Mouse (Mus musculus): ENCODE measurements at regions not wholly inside any gene's neighbourhood (a gene's known extent, or its start where the extent isn't known, plus 50 kb on each side); places are given as distances from the start of the nearest gene placed in this dataset.

- DNase-seq = peak in 1 of 2 experiments; percentile 11
- Histone ChIP-seq H3K27me3 (ENCODE audit: control insufficient read depth, insufficient read depth, low read length) (no peaks in the 10 kb centered on the region), H3K27ac (ENCODE audit: insufficient read depth, low read length) (no peak overlapping the region), H3K4me1 (ENCODE audit: control insufficient read depth, insufficient read depth, low read length) (no peaks in the 10 kb centered on the region), H3K4me3 (replicated peaks; ENCODE audit: insufficient read depth, low read depth, low read length) (no peak overlapping the region)
- TF ChIP-seq CTCF (IDR thresholded peaks at IDR 0.05; ENCODE audit: borderline replicate concordance, insufficient read depth, low read depth, low read length) (no peak), POLR2A (IDR thresholded peaks at IDR 0.05; ENCODE audit: borderline replicate concordance, insufficient read depth, low read length) (no peak)
- WGBS = 14% methylated on average over 6 of the region's 6 CpGs
These were observed 113.1 kb upstream of the Gm26897 start for GRCm38 (mm10) chr5:111620626-111621025.

GRCm38 (mm10) chr5:111622481-111622880 is 111.2 kb upstream of the Gm26897 start:
- H3K27me3 ChIP-seq (ENCODE audit: control insufficient read depth, insufficient read depth, low read length) = no peaks in the 10 kb centered on the region
- no peak for TF ChIP-seq CTCF (IDR thresholded peaks at IDR 0.05; ENCODE audit: borderline replicate concordance, insufficient read depth, low read depth, low read length)
- TF ChIP-seq POLR2A (IDR thresholded peaks at IDR 0.05; ENCODE audit: borderline replicate concordance, insufficient read depth, low read length) = no peak
- H3K4me1 ChIP-seq (ENCODE audit: control insufficient read depth, insufficient read depth, low read length) = no peaks in the 10 kb centered on the region
- no peak overlapping the region for H3K4me3 ChIP-seq (replicated peaks; ENCODE audit: insufficient read depth, low read depth, low read length)
- H3K27ac ChIP-seq (ENCODE audit: insufficient read depth, low read length) = no peak overlapping the region
- 79% methylated on average over 5 of the region's 5 CpGs for WGBS
- DNase-seq = no peak

- Histone ChIP-seq H3K27me3 (ENCODE audit: control insufficient read depth, insufficient read depth, low read length) (no peaks in the 10 kb centered on the region), H3K4me1 (ENCODE audit: control insufficient read depth, insufficient read depth, low read length) (no peaks in the 10 kb centered on the region), H3K27ac (ENCODE audit: insufficient read depth, low read length) (no peak overlapping the region), H3K4me3 (replicated peaks; ENCODE audit: insufficient read depth, low read depth, low read length) (no peak overlapping the region)
- WGBS = 21% methylated on average over 6 of the region's 6 CpGs
- TF ChIP-seq CTCF (IDR thresholded peaks at IDR 0.05; ENCODE audit: borderline replicate concordance, insufficient read depth, low read depth, low read length) (no peak), POLR2A (IDR thresholded peaks at IDR 0.05; ENCODE audit: borderline replicate concordance, insufficient read depth, low read length) (no peak)
- DNase-seq = no peak
These were observed 107.4 kb upstream of the Gm26897 start for GRCm38 (mm10) chr5:111626273-111626798.

GRCm38 (mm10) chr5:111630313-111630844 is 103.3 kb upstream of the Gm26897 start:
- no peak for DNase-seq
- Histone ChIP-seq H3K4me3 (replicated peaks; ENCODE audit: insufficient read depth, low read depth, low read length) (no peak overlapping the region), H3K27ac (ENCODE audit: insufficient read depth, low read length) (no peak overlapping the region), H3K27me3 (ENCODE audit: control insufficient read depth, insufficient read depth, low read length) (no peaks in the 10 kb centered on the region), H3K4me1 (ENCODE audit: control insufficient read depth, insufficient read depth, low read length) (no peaks in the 10 kb centered on the region)
- 94% methylated on average over 3 of the region's 3 CpGs for WGBS
- TF ChIP-seq CTCF (IDR thresholded peaks at IDR 0.05; ENCODE audit: borderline replicate concordance, insufficient read depth, low read depth, low read length) (0 out of 2 replicates have a peak, but pooled peaks have one; percentile 7), POLR2A (IDR thresholded peaks at IDR 0.05; ENCODE audit: borderline replicate concordance, insufficient read depth, low read length) (no peak)

- TF ChIP-seq POLR2A (IDR thresholded peaks at IDR 0.05; ENCODE audit: borderline replicate concordance, insufficient read depth, low read length) (no peak), CTCF (IDR thresholded peaks at IDR 0.05; ENCODE audit: borderline replicate concordance, insufficient read depth, low read depth, low read length) (no peak)
- Histone ChIP-seq H3K27me3 (ENCODE audit: control insufficient read depth, insufficient read depth, low read length) (no peaks in the 10 kb centered on the region), H3K4me3 (replicated peaks; ENCODE audit: insufficient read depth, low read depth, low read length) (no peak overlapping the region), H3K4me1 (ENCODE audit: control insufficient read depth, insufficient read depth, low read length) (no peaks in the 10 kb centered on the region), H3K27ac (ENCODE audit: insufficient read depth, low read length) (no peak overlapping the region)
- WGBS = 47% methylated on average over 18 of the region's 18 CpGs
- no peak for DNase-seq
These were observed 102.1 kb upstream of the Gm26897 start for GRCm38 (mm10) chr5:111631572-111632161.

GRCm38 (mm10) chr5:111635092-111635491 is 98.6 kb upstream of the Gm26897 start:
- TF ChIP-seq POLR2A (IDR thresholded peaks at IDR 0.05; ENCODE audit: borderline replicate concordance, insufficient read depth, low read length) (no peak), CTCF (IDR thresholded peaks at IDR 0.05; ENCODE audit: borderline replicate concordance, insufficient read depth, low read depth, low read length) (no peak)
- WGBS = 71% methylated on average over 5 of the region's 5 CpGs
- H3K27ac ChIP-seq (ENCODE audit: insufficient read depth, low read length) = no peak overlapping the region
- no peaks in the 10 kb centered on the region; the same call in 1 of the 2 replicates for H3K27me3 ChIP-seq (ENCODE audit: control insufficient read depth, insufficient read depth, low read length)
- DNase-seq = no peak
- H3K4me3 ChIP-seq (replicated peaks; ENCODE audit: insufficient read depth, low read depth, low read length) = no peak overlapping the region
- no peaks in the 10 kb centered on the region for H3K4me1 ChIP-seq (ENCODE audit: control insufficient read depth, insufficient read depth, low read length)

GRCm38 (mm10) chr5:111636969-111637368 is 96.8 kb upstream of the Gm26897 start:
- TF ChIP-seq CTCF (IDR thresholded peaks at IDR 0.05; ENCODE audit: borderline replicate concordance, insufficient read depth, low read depth, low read length) = no peak
- no peak for TF ChIP-seq POLR2A (IDR thresholded peaks at IDR 0.05; ENCODE audit: borderline replicate concordance, insufficient read depth, low read length)
- DNase-seq = no peak
- Histone ChIP-seq H3K4me3 (replicated peaks; ENCODE audit: insufficient read depth, low read depth, low read length) (no peak overlapping the region), H3K27me3 (ENCODE audit: control insufficient read depth, insufficient read depth, low read length) (no peaks in the 10 kb centered on the region; the same call in 1 of the 2 replicates), H3K4me1 (ENCODE audit: control insufficient read depth, insufficient read depth, low read length) (no peaks in the 10 kb centered on the region), H3K27ac (ENCODE audit: insufficient read depth, low read length) (no peak overlapping the region)
- WGBS = 11% methylated on average over 4 of the region's 4 CpGs

- TF ChIP-seq POLR2A (IDR thresholded peaks at IDR 0.05; ENCODE audit: borderline replicate concordance, insufficient read depth, low read length) = no peak
- TF ChIP-seq CTCF (IDR thresholded peaks at IDR 0.05; ENCODE audit: borderline replicate concordance, insufficient read depth, low read depth, low read length) = no peak
- no peak for DNase-seq
- no peaks in the 10 kb centered on the region for H3K4me1 ChIP-seq (ENCODE audit: control insufficient read depth, insufficient read depth, low read length)
- H3K27ac ChIP-seq (ENCODE audit: insufficient read depth, low read length) = no peak overlapping the region
- no peaks in the 10 kb centered on the region; the same call in 1 of the 2 replicates for H3K27me3 ChIP-seq (ENCODE audit: control insufficient read depth, insufficient read depth, low read length)
- H3K4me3 ChIP-seq (replicated peaks; ENCODE audit: insufficient read depth, low read depth, low read length) = no peak overlapping the region
- 52% methylated on average over 7 of the region's 7 CpGs for WGBS
These were observed 95.4 kb upstream of the Gm26897 start for GRCm38 (mm10) chr5:111638306-111638705.
